Mouse (Mus musculus) erythroblast, adult 5-6 weeks (primary cell): ENCODE measurements around the gene Inpp4b. TPM values are rescaled to one million over a fixed set of nuclear protein-coding genes. Genes with fewer than 3 reads are reported as not detected.

ENCODE experiments used
- ATAC-seq: replicated peaks from 2 replicates; pipeline ENCODE4 v1.8.0; 2016; ENCODE audit warnings: moderate number of reproducible peaks, mild to moderate bottlenecking, moderate TSS enrichment, inconsistent platforms; ENCODE audit not compliant: poor library complexity, low FRiP score, severe bottlenecking
- total RNA-seq, 2 experiments: library from RNA; stranded (forward) in 1 of 2; stranded (reverse) in 1 of 2; fragments of 150-400 nt in 1 of 2; fragments of 200-764, 138-1000 nt in 1 of 2; gene quantifications; 2 replicates each; pipeline versions ENCODE4 v1.2.3 to v1.2.4; 2015 to 2017; ENCODE audit warnings: low replicate concordance in 2 of 2

The Inpp4b gene
- total RNA-seq, 2 experiments from 2014 or later, result 0.38 to 1.5 TPM

GRCm38 (mm10) chr8:81572319-81573104, 230.2 kb downstream of the Inpp4b start:
- no peak for ATAC-seq

DNA sequence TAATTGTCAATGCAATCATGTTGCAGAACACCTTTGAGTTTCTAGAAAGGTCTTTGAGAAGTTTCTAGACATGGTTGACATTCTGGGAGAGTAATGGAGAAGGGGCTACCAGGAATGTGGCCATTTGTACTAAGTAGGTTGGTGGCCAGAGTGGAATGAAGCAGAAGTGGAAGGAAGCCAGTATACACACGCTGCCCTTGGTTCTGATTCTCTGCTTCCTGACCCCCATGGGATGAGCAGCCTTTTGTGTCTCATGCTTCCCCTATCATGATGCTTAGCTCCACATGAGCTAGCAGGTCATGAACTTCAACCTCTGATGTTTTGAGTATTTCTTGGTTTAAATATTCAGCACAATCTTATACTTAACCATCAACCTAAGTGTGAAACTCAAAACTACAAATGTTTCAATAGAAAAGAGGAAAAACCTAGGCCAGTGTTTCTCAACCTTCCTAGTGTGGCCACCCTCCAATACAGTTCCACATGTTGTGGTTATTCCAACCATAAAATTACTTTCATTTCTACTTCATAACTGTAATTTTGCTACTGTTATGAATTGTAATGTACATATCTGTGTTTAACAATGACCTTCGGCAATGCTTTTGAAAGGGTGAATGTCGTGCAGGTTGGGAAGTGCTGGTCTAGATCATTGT, 233.0 kb downstream of the Inpp4b start:
- no peak for ATAC-seq

GRCm38 (mm10) chr8:81578951-81579350, 236.6 kb downstream of the Inpp4b start:
- ATAC-seq, result no peak

- ATAC-seq, result no peak
Measured at GRCm38 (mm10) chr8:81581817-81582437, 239.6 kb downstream of the Inpp4b start.

- ATAC-seq, result no peak
Measured at GRCm38 (mm10) chr8:81582906-81583305, 240.6 kb downstream of the Inpp4b start.

- ATAC-seq, result no peak
Measured at GRCm38 (mm10) chr8:81586783-81587182, 244.4 kb downstream of the Inpp4b start.

GRCm38 (mm10) chr8:81594134-81594714, 251.9 kb downstream of the Inpp4b start:
- ATAC-seq, result no peak

DNA sequence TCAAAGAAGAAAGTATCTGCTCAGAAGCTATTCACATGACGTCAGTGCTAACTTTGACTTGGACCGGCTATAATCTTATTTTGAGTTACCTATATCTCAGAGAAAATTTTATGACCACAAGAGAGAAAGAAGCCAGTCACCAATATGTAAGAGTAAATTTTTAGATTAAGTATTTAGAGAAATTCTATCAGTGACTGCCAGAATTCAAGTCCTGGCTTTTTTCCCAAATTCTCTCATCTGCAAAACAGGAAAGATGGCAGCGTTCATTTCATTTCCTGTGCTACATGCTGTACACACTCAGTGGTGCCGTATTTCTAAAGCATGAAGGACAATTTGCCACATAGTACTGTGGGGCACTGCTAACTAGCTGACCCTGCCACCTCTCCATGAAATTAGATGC, 256.9 kb downstream of the Inpp4b start:
- ATAC-seq, result no peak

DNA sequence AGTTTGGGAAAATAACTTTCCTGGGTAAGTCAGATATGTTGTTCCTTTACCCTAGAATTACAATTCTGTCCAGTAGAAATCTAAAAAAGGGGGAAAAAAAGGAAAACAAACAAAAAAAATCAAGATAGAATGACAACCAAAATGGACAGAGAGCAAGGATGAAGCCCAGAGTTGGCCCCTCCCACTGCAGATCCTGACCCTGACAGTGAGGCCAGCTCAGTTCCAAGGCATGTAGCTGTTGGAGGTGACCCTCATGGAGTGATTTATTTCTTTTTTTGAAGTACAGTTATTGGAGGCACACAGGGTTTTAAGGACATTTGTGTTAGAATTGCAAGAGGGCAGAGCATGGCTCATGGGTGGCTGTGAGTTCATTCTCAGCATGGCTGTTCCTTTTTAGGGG, 258.8 kb downstream of the Inpp4b start:
- ATAC-seq, result no peak

GRCm38 (mm10) chr8:81608082-81608481, 265.7 kb downstream of the Inpp4b start:
- no peak for ATAC-seq

DNA sequence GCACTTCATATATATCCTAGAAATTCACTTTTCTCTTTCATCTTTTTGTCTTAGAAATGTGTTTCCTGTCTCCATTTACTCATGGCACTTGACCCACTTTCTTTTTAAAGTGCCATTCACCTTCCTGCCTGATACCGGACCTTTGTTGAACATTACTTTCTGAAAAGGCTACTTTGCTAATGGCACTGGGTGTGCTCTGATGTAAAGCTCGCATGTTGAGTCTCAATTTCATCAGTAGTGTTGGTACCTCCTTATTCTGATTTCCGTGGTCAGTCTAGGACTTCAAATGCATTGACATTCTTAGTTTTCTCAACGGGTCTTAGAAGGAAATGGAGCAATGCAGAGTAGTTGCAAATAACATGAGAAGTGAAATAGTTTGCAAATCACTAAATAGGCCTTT, 266.7 kb downstream of the Inpp4b start:
- no peak for ATAC-seq

DNA sequence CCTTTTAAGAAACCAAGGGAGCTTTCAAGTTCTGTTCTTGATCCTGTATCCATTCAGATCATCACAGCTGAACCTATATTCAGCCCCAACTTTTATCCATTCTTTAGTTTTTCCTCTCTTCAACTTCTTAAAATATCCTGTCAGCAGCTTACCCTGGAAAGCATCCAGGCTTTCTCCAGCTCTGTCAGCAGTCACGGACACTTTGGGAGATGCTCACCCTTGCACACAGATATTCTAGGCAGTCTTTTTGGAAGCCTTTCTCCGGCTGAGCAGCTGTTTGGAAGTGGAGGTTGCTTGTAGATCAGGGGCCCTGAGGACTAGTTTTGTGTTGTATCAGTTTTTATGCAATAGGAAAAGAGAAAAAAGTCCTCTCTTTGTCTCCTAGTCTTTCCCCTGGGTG, 270.3 kb downstream of the Inpp4b start:
- no peak for ATAC-seq

- no peak for ATAC-seq
Measured at GRCm38 (mm10) chr8:81614135-81614534, 271.8 kb downstream of the Inpp4b start.

- ATAC-seq, result no peak
Measured at GRCm38 (mm10) chr8:81614605-81615004, 272.2 kb downstream of the Inpp4b start.

DNA sequence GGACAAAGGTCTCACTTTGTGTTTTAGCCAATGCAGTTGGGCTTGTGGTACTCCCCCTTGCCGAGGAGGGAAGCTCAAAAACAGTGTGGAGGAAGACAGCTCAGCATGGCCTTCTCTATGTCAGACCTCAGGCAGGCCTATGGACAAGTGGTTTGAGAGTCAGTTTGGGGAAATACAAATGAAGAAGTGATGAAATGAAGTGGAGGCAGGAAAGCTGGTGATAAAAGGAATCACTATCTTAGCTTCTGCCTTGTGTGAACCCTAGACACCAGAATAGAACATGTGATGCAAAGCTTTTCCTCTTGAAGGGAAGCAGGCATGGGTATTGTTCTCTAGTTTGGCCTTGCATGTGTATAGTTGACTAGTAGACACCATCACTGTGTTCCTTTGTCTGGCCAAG, 273.2 kb downstream of the Inpp4b start:
- no peak for ATAC-seq

DNA sequence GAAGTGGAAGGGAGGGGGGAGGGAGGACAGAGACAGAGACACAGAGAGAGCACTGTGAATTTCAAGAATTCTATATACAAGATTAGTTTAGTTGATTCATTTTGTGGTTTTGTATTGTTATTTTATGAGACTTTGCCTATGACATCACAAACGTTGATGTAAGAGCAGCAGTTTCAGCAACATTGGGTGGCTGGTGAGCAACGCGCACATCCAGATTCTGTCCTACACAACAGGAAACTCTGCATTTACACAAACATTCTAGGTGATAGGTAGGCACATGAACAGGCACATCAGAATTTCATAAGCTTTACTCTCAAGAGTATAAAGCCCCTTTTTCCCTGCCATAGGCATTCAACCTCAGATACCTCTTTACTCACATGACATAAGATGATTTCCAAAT, 276.6 kb downstream of the Inpp4b start:
- no peak for ATAC-seq

DNA sequence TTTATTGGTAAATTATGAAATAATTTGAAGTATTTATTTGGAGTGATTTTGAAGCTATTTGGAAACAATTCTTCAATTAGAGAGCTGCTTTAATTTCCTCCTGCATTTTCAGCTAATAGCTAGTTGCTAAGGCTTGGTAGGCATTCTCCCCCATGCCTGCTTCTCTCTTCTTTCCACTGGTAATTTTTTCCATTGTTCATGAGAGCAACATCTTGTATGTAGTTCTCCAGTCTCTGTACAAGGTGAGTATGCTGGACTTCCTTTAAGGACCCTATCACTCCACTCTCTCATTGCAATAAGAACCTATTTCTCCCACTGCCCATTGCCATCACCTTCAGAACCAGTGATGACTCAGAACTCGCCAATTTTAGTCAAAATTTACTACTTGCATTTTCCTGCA, 292.7 kb downstream of the Inpp4b start:
- ATAC-seq, result no peak

DNA sequence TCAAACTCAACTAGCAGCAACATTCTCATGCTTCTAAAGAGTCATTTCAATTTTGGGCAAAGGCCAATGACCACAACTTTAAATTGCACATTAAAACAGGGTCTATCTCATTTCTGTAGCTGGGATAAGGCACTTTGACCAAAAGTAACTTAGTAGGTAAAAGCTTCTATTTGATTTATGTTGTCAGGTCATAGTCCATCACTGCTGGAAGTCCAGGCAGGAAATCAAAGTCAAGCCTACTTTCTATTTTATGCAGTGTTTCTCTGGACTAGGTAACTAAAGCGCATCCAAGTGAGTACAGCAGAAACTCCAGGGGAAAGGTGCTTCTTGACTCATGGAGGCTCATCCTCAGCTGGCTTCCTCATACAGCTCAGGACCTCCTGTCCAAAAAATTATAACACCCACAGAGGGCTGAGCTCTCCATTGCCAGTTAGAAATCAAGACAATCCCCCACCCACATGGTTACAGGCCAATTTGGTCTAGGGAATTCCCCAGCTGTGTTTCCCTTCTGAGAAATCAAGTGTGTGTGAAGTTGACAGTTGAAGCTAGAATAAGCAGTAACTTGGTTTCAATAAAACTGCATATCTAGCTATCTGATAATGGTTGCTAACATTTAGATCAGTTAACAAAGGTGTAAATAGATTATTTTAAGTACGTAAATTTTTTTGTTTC, 293.7 kb downstream of the Inpp4b start:
- ATAC-seq, result no peak

DNA sequence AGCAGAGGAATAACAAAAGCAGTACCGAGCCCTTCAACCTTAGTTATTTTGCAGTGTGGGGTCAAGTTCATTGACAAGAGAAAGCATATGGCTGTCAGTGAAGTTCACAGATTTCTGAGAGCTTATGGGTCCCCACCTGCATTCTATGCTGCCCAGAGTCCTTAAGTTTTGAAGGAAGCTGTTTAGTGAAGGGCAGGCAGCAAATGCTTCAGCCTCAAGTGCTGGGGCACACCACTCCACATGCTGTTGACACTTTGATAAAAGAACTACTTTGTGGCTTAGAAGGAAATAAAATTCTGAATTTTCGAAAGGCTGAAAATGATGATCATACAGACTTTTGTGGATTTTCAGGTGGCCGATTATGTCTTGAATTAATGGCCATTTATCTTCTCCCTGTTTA, 296.1 kb downstream of the Inpp4b start:
- ATAC-seq, result no peak

- no peak for ATAC-seq
Measured at GRCm38 (mm10) chr8:81639820-81640219, 297.5 kb downstream of the Inpp4b start.
